Mouse (Mus musculus) lung, postnatal 0 days (tissue): Measurements from ENCODE around the gene Abca1.

Experiments
- CTCF ChIP-seq: IDR thresholded peaks from 2 replicates; pipeline ENCODE4 v1.5.1; 2016; ENCODE audit warnings: antibody characterized with exemption, mild to moderate bottlenecking
- EP300 ChIP-seq: IDR thresholded peaks from 2 replicates; pipeline ENCODE4 v1.6.1; 2016; ENCODE audit warnings: antibody characterized with exemption, mild to moderate bottlenecking, control low read depth

GRCm38 (mm10) chr4:53131538-53131937, 28.2 kb downstream of the Abca1 start:
- TF ChIP-seq CTCF (no peak), EP300 (no peak)
